Mouse (Mus musculus): ENCODE results near the gene Cluh. TPM values are rescaled to one million over a fixed set of nuclear protein-coding genes. Genes with fewer than 3 reads are reported as not detected.

Cluh gene
- 100 to 1,000 TPM in 1 of 2 experiments, 10 to 100 TPM in 1; 94.5 to 102 TPM for total RNA-seq (2021)
- long read RNA-seq, experiment 1, full-length matches to known transcripts, result 7 of 137 reads
- long read RNA-seq, experiment 1, partial matches to known transcripts, result 128 of 137 reads
- long read RNA-seq, experiment 1, other reads (novel, unspliced or antisense), result 2 of 137 reads
- long read RNA-seq, experiment 2, full-length matches to known transcripts, result 9 of 112 reads
- long read RNA-seq, experiment 2, partial matches to known transcripts, result 96 of 112 reads
- long read RNA-seq, experiment 2, other reads (novel, unspliced or antisense), result 7 of 112 reads

- DNase-seq, result peak; percentile 98
Measured at GRCm38 (mm10) chr11:74649095-74649646, at the start of gene Cluh. Gene Cluh, plus strand, starts transcription at chr11:74649495.

GRCm38 (mm10) chr11:74602286-74602685 is 47.0 kb upstream of the Cluh start:
- DNase-seq, result no peak

- no peak for DNase-seq
Measured at GRCm38 (mm10) chr11:74610068-74610467, 39.2 kb upstream of the Cluh start.

GRCm38 (mm10) chr11:74610545-74611176 is 38.6 kb upstream of the Cluh start, which contains the start of gene Rap1gap2:
Gene Rap1gap2, minus strand, starts transcription at chr11:74610915.
- no peak for DNase-seq

- DNase-seq, result no peak
Measured at GRCm38 (mm10) chr11:74611437-74611836, 37.9 kb upstream of the Cluh start.

- DNase-seq, result no peak
Measured at GRCm38 (mm10) chr11:74613428-74613827, 35.9 kb upstream of the Cluh start.

- DNase-seq, result no peak
Measured at GRCm38 (mm10) chr11:74615571-74615970, 33.7 kb upstream of the Cluh start.

GRCm38 (mm10) chr11:74619201-74619955 is 29.9 kb upstream of the Cluh start, which contains the start of gene Ccdc92b:
Gene Ccdc92b, plus strand, starts transcription at chr11:74619605.
- DNase-seq, result peak; percentile 58

GRCm38 (mm10) chr11:74619956-74620300 is 29.4 kb upstream of the Cluh start:
- no peak for DNase-seq

GRCm38 (mm10) chr11:74621974-74622669 is 27.2 kb upstream of the Cluh start:
- DNase-seq, result no peak

GRCm38 (mm10) chr11:74623693-74624092 is 25.6 kb upstream of the Cluh start:
- DNase-seq, result no peak

- DNase-seq, result no peak
Measured at GRCm38 (mm10) chr11:74625333-74625732, 24.0 kb upstream of the Cluh start.

GRCm38 (mm10) chr11:74627481-74627880 is 21.8 kb upstream of the Cluh start:
- DNase-seq, result no peak

- no peak for DNase-seq
Measured at GRCm38 (mm10) chr11:74631880-74632789, 17.2 kb upstream of the Cluh start.

GRCm38 (mm10) chr11:74634490-74635275 is 14.6 kb upstream of the Cluh start:
- no peak for DNase-seq

- DNase-seq, result no peak
Measured at GRCm38 (mm10) chr11:74637486-74637885, 11.8 kb upstream of the Cluh start.

GRCm38 (mm10) chr11:74637971-74638790 is 11.1 kb upstream of the Cluh start:
- DNase-seq, result peak; percentile 82

GRCm38 (mm10) chr11:74638791-74639411 is 10.4 kb upstream of the Cluh start:
- DNase-seq, result no peak

- no peak for DNase-seq
Measured at GRCm38 (mm10) chr11:74639628-74640027, 9.7 kb upstream of the Cluh start.

Data from gastrocnemius, postnatal 25 days (tissue).